Mouse (Mus musculus) cerebellum, adult 2 months (tissue): ENCODE data around the gene Paqr4. TPM values are rescaled to one million over a fixed set of nuclear protein-coding genes. Genes with fewer than 3 reads are reported as not detected.

Source experiments
- DNase-seq, 2 experiments: peaks; one replicate each; pipeline ENCODE4 v3.0.0; 2021
- H3K27ac ChIP-seq: fragments of 200-500 bp; 2 replicates; pipeline ENCODE4 v1.5.1; 2012; ENCODE audit warnings: low read length, control low read depth, inconsistent platforms; ENCODE audit not compliant: insufficient read depth
- H3K27me3 ChIP-seq: fragments of 200-500 bp; 2 replicates; pipeline ENCODE4 v1.6.1; 2012; ENCODE audit warnings: inconsistent platforms, mild to moderate bottlenecking, low read length, moderate library complexity; ENCODE audit not compliant: control insufficient read depth, insufficient read depth
- H3K4me1 ChIP-seq: fragments of 200-500 bp; 2 replicates; pipeline ENCODE4 v1.6.1; 2011; ENCODE audit warnings: low read length; ENCODE audit not compliant: control insufficient read depth, insufficient read depth
- H3K4me3 ChIP-seq: fragments of 200-500 bp; replicated peaks from 2 replicates; pipeline ENCODE3; 2011; ENCODE audit warnings: mild to moderate bottlenecking, low read depth, low read length, control low read depth; ENCODE audit not compliant: insufficient read depth
- CTCF ChIP-seq: fragments of 200-500 bp; IDR thresholded peaks from 2 replicates; pipeline ENCODE4 v1.5.1; 2011; ENCODE audit warnings: low read depth, mild to moderate bottlenecking, control low read depth, low read length, moderate library complexity, borderline replicate concordance; ENCODE audit not compliant: insufficient read depth
- POLR2A ChIP-seq: fragments of 200-500 bp; IDR thresholded peaks from 2 replicates; pipeline ENCODE4 v1.6.1; 2011; ENCODE audit warnings: low read length, control low read depth, borderline replicate concordance; ENCODE audit not compliant: insufficient read depth
- WGBS: fragments of 180-500 bp; shearing (Covaris S2); methylation state at CpG from one replicate; pipeline ENCODE4 v1.1.7; 2018; 5-methylcytosine and 5-hydroxymethylcytosine counted together
- polyA plus RNA-seq: library from polyadenylated mRNA; depleted of rRNA; stranded (reverse); fragments of >200 nt; gene quantifications from 2 replicates; pipeline ENCODE4 v1.2.3, GENCODE M21; 2012; rRNA removed

Paqr4 gene
- polyA plus RNA-seq, 1 experiment, result 104 TPM

GRCm38 (mm10) chr17:23695801-23696200 is 44.9 kb downstream of the Paqr4 start:
- Histone ChIP-seq H3K27ac (no peak overlapping the region), H3K4me1 (no peaks in the 10 kb centered on the region; the same call in 1 of the 2 replicates), H3K27me3 (no peaks in the 10 kb centered on the region), H3K4me3 (no peak overlapping the region)
- no peak for DNase-seq
- WGBS, result 58% methylated on average over 3 of the region's 3 CpGs
- TF ChIP-seq CTCF, result no peak
- TF ChIP-seq POLR2A, result no peak

GRCm38 (mm10) chr17:23694491-23694890 is 46.2 kb downstream of the Paqr4 start:
- WGBS, result 78% methylated on average over 1 of the region's 1 CpGs
- TF ChIP-seq CTCF, result no peak
- TF ChIP-seq POLR2A, result no peak

More at GRCm38 (mm10) chr17:23694491-23694890, 46.2 kb downstream of the Paqr4 start:
- Histone ChIP-seq H3K27ac (no peak overlapping the region), H3K27me3 (no peaks in the 10 kb centered on the region), H3K4me1 (no peaks in the 10 kb centered on the region; the same call in 1 of the 2 replicates), H3K4me3 (no peak overlapping the region)
- DNase-seq, result no peak

Other genes with a start within 250 kb of the Paqr4 start
- 9.2 and 9.5 TPM in 2 replicates for gene Zfp213, start 176.6 kb downstream of the Paqr4 start, polyA plus RNA-seq
- 25.6 and 27.2 TPM in 2 replicates for gene Zfp13, start 141.4 kb downstream of the Paqr4 start, polyA plus RNA-seq
- gene Zscan10, start 140.0 kb downstream of the Paqr4 start, polyA plus RNA-seq, result 0.13 and 0.16 TPM in 2 replicates
- 0.23 and 0.25 TPM in 2 replicates for gene Mmp25, start 95.6 kb downstream of the Paqr4 start, polyA plus RNA-seq
- gene Bicdl2, start 80.4 kb downstream of the Paqr4 start, polyA plus RNA-seq, result not detected in 2 replicates
- 173 and 179 TPM in 2 replicates for gene Hcfc1r1, start 67.3 kb downstream of the Paqr4 start, polyA plus RNA-seq
- 16.1 and 17.1 TPM in 2 replicates for gene Thoc6, start 67.0 kb downstream of the Paqr4 start, polyA plus RNA-seq
- gene Tnfrsf12a, start 63.4 kb downstream of the Paqr4 start, polyA plus RNA-seq, result 29.1 and 31.3 TPM in 2 replicates
- 0.11 and 0.13 TPM in 2 replicates for gene Cldn6, start 61.6 kb downstream of the Paqr4 start, polyA plus RNA-seq
- 0.52 and 0.79 TPM in 2 replicates for gene Cldn9, start 56.8 kb downstream of the Paqr4 start, polyA plus RNA-seq
- 0.64 and 1.1 TPM in 2 replicates for gene 1520401A03Rik, start 18.1 kb downstream of the Paqr4 start, polyA plus RNA-seq
- gene Pkmyt1, start 14.5 kb downstream of the Paqr4 start, polyA plus RNA-seq, result 10.3 and 10.6 TPM in 2 replicates
- gene Kremen2, start 5.0 kb upstream of the Paqr4 start, polyA plus RNA-seq, result 0.57 and 0.84 TPM in 2 replicates
- gene Flywch1, start 30.7 kb upstream of the Paqr4 start, polyA plus RNA-seq, result 341 and 366 TPM in 2 replicates
- 50.5 and 54.8 TPM in 2 replicates for gene Flywch2, start 45.2 kb upstream of the Paqr4 start, polyA plus RNA-seq
- gene Srrm2, start 49.7 kb upstream of the Paqr4 start, polyA plus RNA-seq, result 711 and 720 TPM in 2 replicates
- 621 and 628 TPM in 2 replicates for gene Elob, start 88.3 kb upstream of the Paqr4 start, polyA plus RNA-seq
- 0.25 TPM in 1 of 2 replicates, not detected in the other for gene Prss33, start 95.2 kb upstream of the Paqr4 start, polyA plus RNA-seq
- gene Prss32, start 103.0 kb upstream of the Paqr4 start, polyA plus RNA-seq, result not detected in 2 replicates
- gene Prss41, start 103.3 kb upstream of the Paqr4 start, polyA plus RNA-seq, result 1.6 and 2.3 TPM in 2 replicates
- not detected in 2 replicates for gene Prss21, start 127.2 kb upstream of the Paqr4 start, polyA plus RNA-seq
- not detected in 2 replicates for gene Dcpp1, start 140.0 kb upstream of the Paqr4 start, polyA plus RNA-seq
- not detected in 2 replicates for gene Dcpp2, start 140.0 kb upstream of the Paqr4 start, polyA plus RNA-seq
- not detected in 2 replicates for gene Dcpp3, start 176.6 kb upstream of the Paqr4 start, polyA plus RNA-seq
- not detected in 2 replicates for gene Sbp, start 200.8 kb upstream of the Paqr4 start, polyA plus RNA-seq
- not detected in 2 replicates for gene Sbpl, start 214.4 kb upstream of the Paqr4 start, polyA plus RNA-seq
- 0.11 and 0.16 TPM in 2 replicates for gene Prss30, start 239.7 kb upstream of the Paqr4 start, polyA plus RNA-seq